Mouse (Mus musculus): Measurements from ENCODE around the gene Trim37. TPM values are rescaled to one million over a fixed set of nuclear protein-coding genes. Genes with fewer than 3 reads are reported as not detected.

Trim37 gene
- total and polyA plus RNA-seq, 3 experiments: 1.9 to 8.3 (median 5.9) TPM

GRCm38 (mm10) chr11:87108409-87108754 is 18.5 kb upstream of the Trim37 start, which contains the start of gene Prr11:
Prr11 (minus strand) TSS chr11:87108708.
- no peaks in the 10 kb centered on the region for H3K79me2 ChIP-seq (replicated peaks; ENCODE audit: control insufficient read depth, insufficient read depth, low read length)
- under 1% methylated on average over 14 of the region's 14 CpGs for WGBS
- DNase-seq: no peak
- no peaks in the 10 kb centered on the region for H3K4me1 ChIP-seq (ENCODE audit: control insufficient read depth, insufficient read depth, low read length)
- H3K27ac ChIP-seq: peak within 1 kb of the TSS; percentile 82
- intact Hi-C loops (cut with DNase I): no loop called here
- H3K4me3 ChIP-seq: peak within 1 kb of the TSS; percentile 79
- H3K27me3 ChIP-seq (ENCODE audit: control insufficient read depth, insufficient read depth, low read length): no peaks in the 10 kb centered on the region
- peaks cover 3% of the 10 kb centered on the region for H3K36me3 ChIP-seq (ENCODE audit: control insufficient read depth, insufficient read depth, low read length)
- TF ChIP-seq CTCF (IDR thresholded peaks at IDR 0.05): no peak
- TF ChIP-seq POLR2A (IDR thresholded peaks at IDR 0.05; ENCODE audit: insufficient read depth, low read depth, low read length): no peak
- H3K9ac ChIP-seq (ENCODE audit: low read depth, low read length): peak within 1 kb of the TSS; percentile 75

GRCm38 (mm10) chr11:87108755-87109518 is 17.9 kb upstream of the Trim37 start, which contains the start of gene Ska2:
Ska2 (plus strand) TSS chr11:87109234.
- H3K27ac ChIP-seq: peak within 1 kb of the TSS; percentile 82
- peaks cover 3% of the 10 kb centered on the region for H3K36me3 ChIP-seq (ENCODE audit: control insufficient read depth, insufficient read depth, low read length)
- H3K79me2 ChIP-seq (replicated peaks; ENCODE audit: control insufficient read depth, insufficient read depth, low read length): no peaks in the 10 kb centered on the region
- WGBS: under 1% methylated on average over 40 of the region's 40 CpGs
- peak; percentile 94 to 98 for DNase-seq
- H3K4me3 ChIP-seq: peak within 1 kb of the TSS; percentile 79
- no peaks in the 10 kb centered on the region for H3K4me1 ChIP-seq (ENCODE audit: control insufficient read depth, insufficient read depth, low read length)
- intact Hi-C loops (cut with DNase I): no loop called here
- peak within 1 kb of the TSS; percentile 75 for H3K9ac ChIP-seq (ENCODE audit: low read depth, low read length)
- no peaks in the 10 kb centered on the region for H3K27me3 ChIP-seq (ENCODE audit: control insufficient read depth, insufficient read depth, low read length)
- TF ChIP-seq EP300 (IDR thresholded peaks at IDR 0.05; ENCODE audit: insufficient read depth, low read depth, low read length) (peak; percentile 83; the same call in 1 of the 2 replicates), CTCF (IDR thresholded peaks at IDR 0.05) (no peak), POLR2A (IDR thresholded peaks at IDR 0.05; ENCODE audit: insufficient read depth, low read depth, low read length) (peak; percentile 80)

GRCm38 (mm10) chr11:87109519-87110171 is 17.2 kb upstream of the Trim37 start:
- intact Hi-C loops (cut with DNase I): loop anchor here (1.0 kb wide), 1 partner anchor 17 kb away; no protein-coding TSS in a partner anchor

GRCm38 (mm10) chr11:87110172-87110909 is 16.5 kb upstream of the Trim37 start:
- H3K4me3 ChIP-seq: peak overlapping the region; percentile 79
- no peak overlapping the region for H3K27ac ChIP-seq
- no peaks in the 10 kb centered on the region for H3K4me1 ChIP-seq (ENCODE audit: control insufficient read depth, insufficient read depth, low read length)
- WGBS: 7% methylated on average over 9 of the region's 9 CpGs
- H3K36me3 ChIP-seq (ENCODE audit: control insufficient read depth, insufficient read depth, low read length): peaks cover 3% of the 10 kb centered on the region
- TF ChIP-seq EP300 (IDR thresholded peaks at IDR 0.05; ENCODE audit: insufficient read depth, low read depth, low read length) (no peak), CTCF (IDR thresholded peaks at IDR 0.05) (no peak), POLR2A (IDR thresholded peaks at IDR 0.05; ENCODE audit: insufficient read depth, low read depth, low read length) (no peak)
- no peaks in the 10 kb centered on the region for H3K27me3 ChIP-seq (ENCODE audit: control insufficient read depth, insufficient read depth, low read length)
- DNase-seq: no peak
- H3K79me2 ChIP-seq (replicated peaks; ENCODE audit: control insufficient read depth, insufficient read depth, low read length): no peaks in the 10 kb centered on the region
- intact Hi-C loops (cut with DNase I): loop anchor here (1.0 kb wide), 1 partner anchor 16 kb away; no protein-coding TSS in a partner anchor
- H3K9ac ChIP-seq (ENCODE audit: low read depth, low read length): no peak overlapping the region; the same call in 1 of the 2 replicates

More at GRCm38 (mm10) chr11:87109519-87110171, 17.2 kb upstream of the Trim37 start:
- Histone ChIP-seq H3K27ac (peak overlapping the region; percentile 82), H3K36me3 (ENCODE audit: control insufficient read depth, insufficient read depth, low read length) (peaks cover 3% of the 10 kb centered on the region), H3K4me3 (peak overlapping the region; percentile 79), H3K27me3 (ENCODE audit: control insufficient read depth, insufficient read depth, low read length) (no peaks in the 10 kb centered on the region), H3K79me2 (replicated peaks; ENCODE audit: control insufficient read depth, insufficient read depth, low read length) (no peaks in the 10 kb centered on the region), H3K4me1 (ENCODE audit: control insufficient read depth, insufficient read depth, low read length) (no peaks in the 10 kb centered on the region), H3K9ac (ENCODE audit: low read depth, low read length) (peak overlapping the region; percentile 75)
- WGBS: under 1% methylated on average over 42 of the region's 42 CpGs
- DNase-seq: peak in 1 of 2 experiments; percentile 62
- no peak for TF ChIP-seq CTCF (IDR thresholded peaks at IDR 0.05)
- no peak for TF ChIP-seq POLR2A (IDR thresholded peaks at IDR 0.05; ENCODE audit: insufficient read depth, low read depth, low read length)
- no peak for TF ChIP-seq EP300 (IDR thresholded peaks at IDR 0.05; ENCODE audit: insufficient read depth, low read depth, low read length)

- H3K27me3 ChIP-seq (ENCODE audit: control insufficient read depth, insufficient read depth, low read length): no peaks in the 10 kb centered on the region
- H3K36me3 ChIP-seq (ENCODE audit: control insufficient read depth, insufficient read depth, low read length): no peaks in the 10 kb centered on the region
- TF ChIP-seq EP300 (IDR thresholded peaks at IDR 0.05; ENCODE audit: insufficient read depth, low read depth, low read length): no peak
- no peak for TF ChIP-seq CTCF (IDR thresholded peaks at IDR 0.05)
- TF ChIP-seq POLR2A (IDR thresholded peaks at IDR 0.05; ENCODE audit: insufficient read depth, low read depth, low read length): no peak
- no peak for DNase-seq
- H3K27ac ChIP-seq: no peak overlapping the region
- H3K4me1 ChIP-seq (ENCODE audit: control insufficient read depth, insufficient read depth, low read length): no peaks in the 10 kb centered on the region
- 0 out of 2 replicates have a peak, but pooled peaks cover 1% of the 10 kb centered on the region for H3K79me2 ChIP-seq (replicated peaks; ENCODE audit: control insufficient read depth, insufficient read depth, low read length)
- intact Hi-C loops (cut with DNase I): no loop called here
- 66% methylated on average over 8 of the region's 8 CpGs for WGBS
- no peak overlapping the region for H3K4me3 ChIP-seq
- no peak overlapping the region for H3K9ac ChIP-seq (ENCODE audit: low read depth, low read length)
These were observed 5.0 kb upstream of the Trim37 start for GRCm38 (mm10) chr11:87121864-87122263.
